13 mouse cellular contexts compared by ENCODE assay signal in genomic region chr6:46918701-46919274, GRCm38 (mm10).
A peak's percentile ranks its signal among the peaks of the same experiment; 100 is the strongest.
DNase-seq lines count a peak whose midpoint lies in the region; ATAC-seq and TF ChIP-seq lines count a peak whose summit lies in the region.
"Had no signal": no experiment of that assay in that cellular context is flagged by ENCODE, and none has a peak within 500 bp of the region (broad histone marks: within the 10 kb centered on the region; RNA-seq: fewer than 3 reads in every experiment).

No protein-coding gene starts in this region.

- peak; percentile 42 for TF ChIP-seq CTCF in left cerebral cortex, adult 2 months (IDR thresholded peaks at IDR 0.05)

- intact Hi-C loops in left cerebral cortex, adult 2 months (cut with DNase I): no loop called here

- H3K27me3 ChIP-seq in forebrain, embryonic 14.5 days (replicated peaks; ENCODE audit: control insufficient read depth, insufficient read depth, low read length): no peaks in the 10 kb centered on the region
- no peaks in the 10 kb centered on the region for H3K27me3 ChIP-seq in forebrain, embryonic 13.5 days
- H3K27me3 ChIP-seq: forebrain, embryonic 15.5 days; lung, embryonic 15.5 days had no signal

- H3K4me1 ChIP-seq in forebrain, embryonic 14.5 days (ENCODE audit: control insufficient read depth, insufficient read depth, low read length): no peaks in the 10 kb centered on the region
- H3K4me1 ChIP-seq in forebrain, embryonic 13.5 days: 0 out of 2 replicates have a peak, but pooled peaks cover 7% of the 10 kb centered on the region
- H3K4me1 ChIP-seq: lung, embryonic 15.5 days had no signal

- DNase-seq in forebrain, embryonic 14.5 days (ENCODE audit: low spot score): peak; percentile 26
- no peak for DNase-seq in left cerebral cortex, adult 2 months (ENCODE audit: extremely low spot score in 1 of 2, low spot score in 2 of 2)
- no peak for DNase-seq in left cerebral cortex, adult 9 months (ENCODE audit: low spot score in 2 of 2)
- DNase-seq in 416B (ENCODE audit: low read depth): peak; percentile 4
- DNase-seq in brain, adult 2 months (ENCODE audit: low read depth, low spot score): peak; percentile 55
- DNase-seq in ovary, postnatal 36 days (ENCODE audit: low spot score): no peak
- DNase-seq: adrenal gland, postnatal 36 days; heart, postnatal 14 days; kidney, postnatal 25 days; thymus, adult 18-20 months had no signal

- no peaks in the 10 kb centered on the region for H3K9me3 ChIP-seq in forebrain, embryonic 14.5 days (replicated peaks; ENCODE audit: control insufficient read depth, low read length)
- H3K9me3 ChIP-seq in forebrain, embryonic 13.5 days (replicated peaks): no peaks in the 10 kb centered on the region
- H3K9me3 ChIP-seq: forebrain, embryonic 15.5 days; lung, embryonic 15.5 days had no signal

- no peaks in the 10 kb centered on the region for H3K36me3 ChIP-seq in forebrain, embryonic 14.5 days (ENCODE audit: control insufficient read depth, insufficient read depth, low read length)
- H3K36me3 ChIP-seq in forebrain, embryonic 13.5 days (ENCODE audit: poor library complexity, severe bottlenecking): no peaks in the 10 kb centered on the region
- H3K36me3 ChIP-seq: forebrain, embryonic 15.5 days; lung, embryonic 15.5 days had no signal

- H3K9ac ChIP-seq in forebrain, embryonic 14.5 days (ENCODE audit: low read length): no peak overlapping the region
- no peak overlapping the region for H3K9ac ChIP-seq in forebrain, embryonic 13.5 days
- H3K9ac ChIP-seq: forebrain, embryonic 15.5 days; lung, embryonic 15.5 days had no signal

- no peak for ATAC-seq in forebrain, embryonic 14.5 days
- no peak for ATAC-seq in forebrain, embryonic 13.5 days
- ATAC-seq: forebrain, embryonic 15.5 days had no signal

- 81% methylated on average over 8 of the region's 8 CpGs for whole genome bisulfite sequencing in forebrain, embryonic 14.5 days
- 79% methylated on average over 8 of the region's 8 CpGs for WGBS in forebrain, embryonic 13.5 days

- H3K27ac ChIP-seq in forebrain, embryonic 14.5 days (ENCODE audit: low read depth, low read length): no peak overlapping the region
- no peak overlapping the region for H3K27ac ChIP-seq in forebrain, embryonic 13.5 days
- H3K27ac ChIP-seq in left cerebral cortex, adult 2 months: no peak overlapping the region
- H3K27ac ChIP-seq: forebrain, embryonic 15.5 days; lung, embryonic 15.5 days had no signal

- H3K4me3 ChIP-seq in forebrain, embryonic 14.5 days (ENCODE audit: low read depth, low read length): no peak overlapping the region
- H3K4me3 ChIP-seq in forebrain, embryonic 13.5 days: no peak overlapping the region
- no peak overlapping the region for H3K4me3 ChIP-seq in left cerebral cortex, adult 2 months
- H3K4me3 ChIP-seq: forebrain, embryonic 15.5 days; lung, embryonic 15.5 days had no signal

- no peak overlapping the region for H3K4me2 ChIP-seq in forebrain, embryonic 14.5 days (ENCODE audit: low read length)
- no peak overlapping the region for H3K4me2 ChIP-seq in forebrain, embryonic 13.5 days
- H3K4me2 ChIP-seq: forebrain, embryonic 15.5 days; lung, embryonic 15.5 days had no signal

Comparison
In these comparisons a context has a peak if more than half of its experiments do, and no peak if none do; other contexts are left out.
1. DNase-seq: peak in forebrain, embryonic 14.5 days (single experiment), 416B (single experiment) and brain, adult 2 months (single experiment); none in left cerebral cortex, adult 2 months (0 of 2), left cerebral cortex, adult 9 months (0 of 2) and ovary, postnatal 36 days (single experiment).